Mouse (Mus musculus) midbrain, embryonic 12.5 days (tissue): ENCODE data around the gene Polq. TPM values are rescaled to one million over a fixed set of nuclear protein-coding genes. Genes with fewer than 3 reads are reported as not detected.

Experiments used
- ATAC-seq: fragments of 200-750 bp; cut with Nextera tagmentation; 2 replicates; pipeline ENCODE4 v1.8.0; 2017; ENCODE audit warnings: low read depth, moderate TSS enrichment, moderate library complexity; ENCODE audit not compliant: low FRiP score
- H3K27ac ChIP-seq: fragments of 300-500 bp; sonication (generic); replicated peaks from 2 replicates; pipeline ENCODE4 v1.5.1; 2016; ENCODE audit warnings: mild to moderate bottlenecking
- H3K27me3 ChIP-seq: fragments of 300-500 bp; sonication (generic); 2 replicates; pipeline ENCODE4 v1.6.1; 2016; ENCODE audit warnings: mild to moderate bottlenecking
- H3K36me3 ChIP-seq: fragments of 300-500 bp; sonication (generic); 2 replicates; pipeline ENCODE4 v1.6.1; 2016
- H3K4me1 ChIP-seq: fragments of 300-500 bp; sonication (generic); 2 replicates; pipeline ENCODE4 v1.6.1; 2016
- H3K4me2 ChIP-seq: fragments of 300-500 bp; sonication (generic); replicated peaks from 2 replicates; pipeline ENCODE4 v1.6.1; 2016; ENCODE audit warnings: mild to moderate bottlenecking, moderate library complexity
- H3K4me3 ChIP-seq: fragments of 300-500 bp; sonication (generic); 2 replicates; pipeline ENCODE4 v1.5.1; 2016; ENCODE audit warnings: mild to moderate bottlenecking
- H3K9ac ChIP-seq: fragments of 300-500 bp; sonication (generic); replicated peaks from 2 replicates; pipeline ENCODE4 v1.6.1; 2016; ENCODE audit warnings: mild to moderate bottlenecking, moderate library complexity
- H3K9me3 ChIP-seq: fragments of 300-500 bp; sonication (generic); 2 replicates; pipeline ENCODE4 v1.6.1; 2016; ENCODE audit warnings: mild to moderate bottlenecking
- WGBS: fragments of 180-500 bp; shearing (Covaris S2); methylation state at CpG from one replicate; pipeline ENCODE4 v1.1.7; 2016; 5-methylcytosine and 5-hydroxymethylcytosine counted together
- polyA plus RNA-seq: library from polyadenylated mRNA; unstranded; fragments of >200 nt; fragmentation: Nextera tagmentation; extraction: Ambion mirVana; gene quantifications from 2 replicates; pipeline ENCODE4 v1.2.1, GENCODE M21; 2016

Gene Polq
- polyA plus RNA-seq, 1 experiment from 2014 or later: 11.1 TPM

DNA sequence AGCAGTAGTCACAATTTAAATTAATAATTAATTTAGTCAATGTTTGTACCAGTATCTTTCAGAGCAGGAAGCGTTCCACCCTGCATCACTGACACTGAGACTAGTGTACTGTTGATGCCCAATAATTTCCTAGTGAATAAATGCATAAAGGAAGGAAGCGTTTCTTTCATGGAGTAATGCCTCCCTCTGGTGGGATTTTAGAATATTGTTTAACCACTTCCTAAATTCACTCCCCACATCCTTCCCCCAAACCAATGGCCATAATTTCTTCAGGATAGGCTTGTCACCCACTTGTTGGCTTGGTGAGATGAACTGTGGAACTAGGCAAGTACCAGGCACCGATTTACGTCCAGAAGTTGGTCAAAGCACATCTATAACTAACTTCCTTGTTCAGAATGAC, 1.2 kb upstream of the Polq start:
- Histone ChIP-seq H3K4me1 (peaks cover 16% of the 10 kb centered on the region), H3K27me3 (no peaks in the 10 kb centered on the region), H3K36me3 (no peaks in the 10 kb centered on the region; the same call in 1 of the 2 replicates), H3K4me2 (no peak overlapping the region), H3K27ac (no peak overlapping the region), H3K9ac (no peak overlapping the region), H3K4me3 (no peak overlapping the region), H3K9me3 (no peaks in the 10 kb centered on the region)
- ATAC-seq: peak; percentile 25; the same call in 1 of the 2 replicates
- 63% methylated on average over 4 of the region's 4 CpGs for WGBS

- H3K4me2 ChIP-seq: peak overlapping the region; percentile 92
- H3K4me3 ChIP-seq: peak overlapping the region; percentile 90
- no peaks in the 10 kb centered on the region for H3K9me3 ChIP-seq
- no peaks in the 10 kb centered on the region; the same call in 1 of the 2 replicates for H3K36me3 ChIP-seq
- 0% methylated on average over 26 of the region's 26 CpGs for WGBS
- H3K4me1 ChIP-seq: peaks cover 16% of the 10 kb centered on the region
- H3K27ac ChIP-seq: no peak overlapping the region
- peak; percentile 82 for ATAC-seq
- peak overlapping the region; percentile 75 for H3K9ac ChIP-seq
- H3K27me3 ChIP-seq: no peaks in the 10 kb centered on the region
These were observed 320 bp downstream of the Polq start for GRCm38 (mm10) chr16:37011922-37012289.

- H3K4me1 ChIP-seq: peaks cover 16% of the 10 kb centered on the region
- ATAC-seq: 0 out of 2 replicates have a peak, but pooled peaks have one; percentile 4
- 64% methylated on average over 5 of the region's 5 CpGs for WGBS
- peak overlapping the region; percentile 90 for H3K4me3 ChIP-seq
- peak overlapping the region; percentile 75 for H3K9ac ChIP-seq
- H3K9me3 ChIP-seq: no peaks in the 10 kb centered on the region
- H3K27me3 ChIP-seq: no peaks in the 10 kb centered on the region
- no peaks in the 10 kb centered on the region; the same call in 1 of the 2 replicates for H3K36me3 ChIP-seq
- peak overlapping the region; percentile 92 for H3K4me2 ChIP-seq
- no peak overlapping the region for H3K27ac ChIP-seq
These were observed 750 bp downstream of the Polq start for GRCm38 (mm10) chr16:37012336-37012735.

- Histone ChIP-seq H3K27ac (no peak overlapping the region), H3K9ac (no peak overlapping the region), H3K27me3 (no peaks in the 10 kb centered on the region), H3K4me3 (no peak overlapping the region), H3K36me3 (peaks cover 9% of the 10 kb centered on the region; the same call in 1 of the 2 replicates), H3K4me1 (no peaks in the 10 kb centered on the region), H3K9me3 (no peaks in the 10 kb centered on the region), H3K4me2 (no peak overlapping the region)
- 94% methylated on average over 3 of the region's 3 CpGs for WGBS
- ATAC-seq: no peak
These were observed 16.0 kb downstream of the Polq start for GRCm38 (mm10) chr16:37027581-37027980.

DNA sequence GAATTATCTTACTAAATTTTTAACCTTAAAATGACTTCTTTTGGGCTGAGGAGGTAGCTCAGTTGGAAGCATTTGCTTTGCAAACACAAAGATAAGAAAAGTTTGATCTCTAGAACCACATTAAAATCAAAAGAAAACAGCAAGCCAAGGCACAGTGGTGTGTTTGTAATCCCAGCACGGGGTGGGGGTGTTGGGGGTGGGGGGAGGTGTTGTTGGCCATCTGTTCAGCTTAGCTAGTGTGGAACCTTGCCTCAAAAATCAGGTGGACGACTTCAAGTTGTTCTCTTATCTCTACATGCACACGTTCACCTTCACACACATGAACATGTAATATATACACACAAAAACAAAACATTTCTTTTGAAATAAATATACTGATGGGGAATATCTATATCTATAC, 20.4 kb downstream of the Polq start:
- no peak overlapping the region for H3K27ac ChIP-seq
- peaks cover 15% of the 10 kb centered on the region for H3K36me3 ChIP-seq
- ATAC-seq: no peak
- WGBS: 76% methylated on average over 3 of the region's 3 CpGs
- no peaks in the 10 kb centered on the region for H3K4me1 ChIP-seq
- H3K4me2 ChIP-seq: no peak overlapping the region
- no peaks in the 10 kb centered on the region for H3K27me3 ChIP-seq
- H3K9ac ChIP-seq: no peak overlapping the region
- H3K9me3 ChIP-seq: no peaks in the 10 kb centered on the region
- H3K4me3 ChIP-seq: no peak overlapping the region

GRCm38 (mm10) chr16:37034751-37035150, 23.2 kb downstream of the Polq start:
- Histone ChIP-seq H3K9me3 (no peaks in the 10 kb centered on the region), H3K4me2 (no peak overlapping the region), H3K9ac (no peak overlapping the region), H3K27me3 (no peaks in the 10 kb centered on the region), H3K27ac (no peak overlapping the region), H3K4me3 (no peak overlapping the region), H3K4me1 (no peaks in the 10 kb centered on the region), H3K36me3 (peaks cover 15% of the 10 kb centered on the region)
- WGBS: 93% methylated on average over 8 of the region's 8 CpGs
- ATAC-seq: no peak

GRCm38 (mm10) chr16:37059631-37060030, 48.0 kb downstream of the Polq start:
- H3K4me2 ChIP-seq: no peak overlapping the region
- 88% methylated on average over 3 of the region's 3 CpGs for WGBS

DNA sequence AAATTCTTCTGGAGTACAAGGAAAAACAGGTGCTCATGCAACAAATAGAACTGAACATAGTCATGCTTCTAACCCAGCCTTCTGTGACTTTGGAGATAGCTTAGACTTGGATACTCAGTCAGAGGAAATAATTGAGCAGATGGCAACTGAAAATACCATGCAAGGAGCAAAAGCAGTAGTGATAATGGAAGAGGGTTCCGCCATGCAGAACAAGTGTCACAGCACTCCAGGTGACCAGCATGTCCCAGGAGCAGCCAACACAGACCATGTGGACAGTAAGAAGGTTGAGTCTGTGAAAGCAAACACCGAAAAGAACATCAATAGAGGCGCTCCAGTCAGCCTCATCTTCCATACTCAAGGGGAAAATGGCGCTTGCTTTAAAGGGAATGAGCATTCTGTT, 49.7 kb downstream of the Polq start:
- no peaks in the 10 kb centered on the region for H3K9me3 ChIP-seq
- H3K9ac ChIP-seq: no peak overlapping the region
- no peak overlapping the region for H3K4me2 ChIP-seq
- no peak overlapping the region for H3K4me3 ChIP-seq
- WGBS: 97% methylated on average over 4 of the region's 4 CpGs
- H3K27me3 ChIP-seq: no peaks in the 10 kb centered on the region
- no peaks in the 10 kb centered on the region for H3K4me1 ChIP-seq
- no peak overlapping the region for H3K27ac ChIP-seq
- no peak for ATAC-seq
- H3K36me3 ChIP-seq: peaks cover 35% of the 10 kb centered on the region

More at GRCm38 (mm10) chr16:37059631-37060030, 48.0 kb downstream of the Polq start:
- ATAC-seq: no peak
- H3K36me3 ChIP-seq: peaks cover 35% of the 10 kb centered on the region
- H3K27ac ChIP-seq: no peak overlapping the region
- H3K9ac ChIP-seq: no peak overlapping the region
- no peaks in the 10 kb centered on the region for H3K4me1 ChIP-seq
- H3K27me3 ChIP-seq: no peaks in the 10 kb centered on the region
- H3K4me3 ChIP-seq: no peak overlapping the region
- H3K9me3 ChIP-seq: no peaks in the 10 kb centered on the region

DNA sequence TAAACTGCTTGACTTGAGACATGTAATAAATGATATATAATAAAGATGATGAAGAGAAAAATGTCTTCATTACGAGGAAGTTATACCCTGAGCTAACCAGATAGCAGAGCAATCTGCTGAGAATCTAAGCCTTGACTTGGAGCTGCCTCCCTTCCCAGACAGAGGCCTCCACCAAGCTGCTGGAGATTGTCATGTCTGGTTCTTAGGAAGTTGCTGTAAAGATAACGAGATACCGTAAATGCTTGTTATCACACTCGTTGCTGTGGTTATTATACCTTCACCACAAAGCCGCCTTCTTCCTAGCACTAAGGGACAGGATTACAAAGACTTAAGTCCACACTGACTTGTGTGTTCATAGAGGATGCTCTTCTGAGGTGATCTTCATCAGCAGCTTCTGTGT, 60.8 kb downstream of the Polq start:
- no peak overlapping the region for H3K4me3 ChIP-seq

DNA sequence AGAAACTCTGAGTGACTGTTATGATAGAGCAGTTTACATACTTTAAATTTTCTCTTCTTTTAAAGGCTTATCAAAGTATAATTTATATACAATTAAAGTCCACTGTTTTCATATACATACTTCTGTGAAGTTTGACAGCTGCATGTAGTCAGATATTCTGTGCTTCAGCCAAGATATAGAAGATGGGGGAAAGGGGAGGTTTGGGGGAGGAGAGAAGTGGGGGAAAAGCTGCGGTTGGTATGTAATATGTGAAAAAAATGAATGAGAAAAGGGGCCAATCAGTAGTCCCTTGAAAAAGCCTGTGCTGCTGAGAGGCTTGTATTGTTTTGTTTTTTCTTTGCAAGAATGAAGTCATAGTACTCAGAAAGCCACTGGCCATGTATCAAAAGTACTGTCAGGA, 78.1 kb downstream of the Polq start:
- H3K4me3 ChIP-seq: no peak overlapping the region
- no peaks in the 10 kb centered on the region for H3K9me3 ChIP-seq
- H3K27ac ChIP-seq: no peak overlapping the region
- peaks cover 27% of the 10 kb centered on the region for H3K36me3 ChIP-seq
- no peaks in the 10 kb centered on the region for H3K27me3 ChIP-seq
- H3K4me2 ChIP-seq: no peak overlapping the region
- 89% methylated on average over 1 of the region's 1 CpGs for WGBS
- H3K4me1 ChIP-seq: no peaks in the 10 kb centered on the region
- ATAC-seq: no peak
- H3K9ac ChIP-seq: no peak overlapping the region

More for the DNA sequence above, 60.8 kb downstream of the Polq start:
- Histone ChIP-seq H3K4me2 (no peak overlapping the region), H3K36me3 (peaks cover 20% of the 10 kb centered on the region), H3K27ac (no peak overlapping the region), H3K9ac (no peak overlapping the region), H3K9me3 (no peaks in the 10 kb centered on the region), H3K4me1 (no peaks in the 10 kb centered on the region), H3K27me3 (no peaks in the 10 kb centered on the region)
- ATAC-seq: no peak
- 92% methylated on average over 5 of the region's 5 CpGs for WGBS

DNA sequence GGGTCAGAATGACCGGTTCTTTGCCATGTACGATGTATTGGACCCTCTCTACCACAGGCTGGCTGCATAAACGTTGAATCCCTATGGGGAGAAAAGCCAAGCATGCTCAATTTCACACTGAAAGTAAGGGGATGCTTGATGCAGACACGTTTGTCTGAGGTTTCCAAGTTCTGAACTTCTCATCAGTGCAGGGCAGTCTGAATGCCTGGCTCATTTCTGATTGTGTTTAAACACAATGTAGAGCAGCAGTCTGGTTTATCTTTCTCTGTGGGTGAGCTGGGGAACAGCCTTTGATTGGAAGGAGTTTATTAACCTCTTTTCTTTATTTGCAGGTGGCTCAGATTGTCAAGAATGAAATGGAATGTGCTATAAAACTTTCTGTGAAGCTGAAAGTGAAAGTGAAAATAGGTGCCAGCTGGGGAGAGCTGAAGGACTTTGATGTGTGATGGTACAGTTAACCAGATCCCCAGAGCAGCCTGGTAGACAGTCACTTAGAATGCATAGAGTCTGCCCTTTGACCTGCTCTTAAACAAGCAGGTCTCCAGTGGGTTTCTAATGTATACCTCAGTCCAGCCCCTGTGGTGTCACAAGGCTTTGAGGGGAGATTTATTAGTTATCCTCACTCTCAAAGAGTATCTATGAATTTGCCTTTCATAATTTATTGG, 82.7 kb downstream of the Polq start:
- no peaks in the 10 kb centered on the region for H3K4me1 ChIP-seq
- WGBS: 66% methylated on average over 4 of the region's 4 CpGs
- H3K4me2 ChIP-seq: no peak overlapping the region
- H3K36me3 ChIP-seq: peaks cover 17% of the 10 kb centered on the region
- H3K4me3 ChIP-seq: no peak overlapping the region
- no peak overlapping the region for H3K27ac ChIP-seq
- no peak overlapping the region for H3K9ac ChIP-seq
- no peaks in the 10 kb centered on the region for H3K9me3 ChIP-seq
- ATAC-seq: no peak
- H3K27me3 ChIP-seq: no peaks in the 10 kb centered on the region

DNA sequence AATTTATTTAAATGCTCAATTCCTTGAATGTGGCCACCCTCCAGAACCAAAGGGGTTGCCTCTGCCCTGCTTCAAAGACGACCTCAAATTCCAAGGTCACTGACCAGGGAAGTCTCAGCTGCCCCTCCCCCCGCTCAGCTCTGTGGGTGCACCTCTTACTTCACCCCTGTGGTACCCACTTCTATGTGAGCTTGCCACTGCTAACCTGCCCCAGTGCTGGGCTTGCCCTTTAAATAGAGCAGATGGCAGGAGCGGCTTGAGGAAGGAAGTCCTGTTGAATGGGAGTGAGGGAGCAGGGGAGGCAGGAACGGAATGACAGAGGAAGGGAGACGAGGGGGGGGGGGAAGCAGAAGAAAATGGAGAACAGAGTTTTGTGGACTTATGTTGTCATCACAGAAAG, 97.2 kb downstream of the Polq start:
- no peaks in the 10 kb centered on the region for H3K9me3 ChIP-seq
- H3K27ac ChIP-seq: no peak overlapping the region
- 27% methylated on average over 5 of the region's 5 CpGs for WGBS
- H3K4me2 ChIP-seq: no peak overlapping the region
- H3K9ac ChIP-seq: no peak overlapping the region
- H3K4me3 ChIP-seq: no peak overlapping the region
- H3K4me1 ChIP-seq: no peaks in the 10 kb centered on the region
- no peaks in the 10 kb centered on the region for H3K36me3 ChIP-seq
- no peak for ATAC-seq
- H3K27me3 ChIP-seq: no peaks in the 10 kb centered on the region

DNA sequence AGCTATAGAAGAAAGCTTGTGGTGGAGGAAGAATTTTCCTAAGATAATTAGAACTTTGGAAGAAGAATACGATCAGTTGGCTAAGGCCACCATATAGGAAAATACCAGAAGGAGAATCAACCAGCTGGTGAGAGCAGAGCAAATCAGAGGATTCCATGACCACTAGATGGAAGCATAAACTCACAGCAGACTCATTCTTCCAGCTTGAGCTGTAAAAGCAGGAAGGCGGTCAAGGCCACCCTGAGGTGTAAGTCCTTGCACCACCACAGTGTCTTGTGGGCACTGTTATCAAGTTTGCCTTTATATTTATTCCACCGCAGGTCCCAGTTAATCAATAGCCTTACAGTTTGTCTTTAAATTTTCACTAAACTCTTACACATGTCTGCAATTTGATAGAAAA, 97.7 kb downstream of the Polq start:
- Histone ChIP-seq H3K4me3 (no peak overlapping the region), H3K4me1 (no peaks in the 10 kb centered on the region), H3K36me3 (no peaks in the 10 kb centered on the region), H3K9ac (no peak overlapping the region), H3K4me2 (no peak overlapping the region), H3K27me3 (no peaks in the 10 kb centered on the region), H3K9me3 (no peaks in the 10 kb centered on the region), H3K27ac (no peak overlapping the region)
- 47% methylated on average over 3 of the region's 3 CpGs for WGBS
- peak; percentile 81 for ATAC-seq
